Mouse (Mus musculus) central nervous system, embryonic 14 days (tissue): ENCODE measurements around the gene Meltf. TPM values are rescaled to one million over a fixed set of nuclear protein-coding genes. Genes with fewer than 3 reads are reported as not detected.

Source experiments
- polyA plus RNA-seq: library from polyadenylated mRNA; depleted of rRNA; stranded (reverse); fragments of >200 nt; gene quantifications from 2 replicates; pipeline ENCODE4 v1.2.3, GENCODE M21; 2012; rRNA removed

The Meltf gene
- polyA plus RNA-seq: 0.25 and 4.0 TPM in 2 replicates

DNA sequence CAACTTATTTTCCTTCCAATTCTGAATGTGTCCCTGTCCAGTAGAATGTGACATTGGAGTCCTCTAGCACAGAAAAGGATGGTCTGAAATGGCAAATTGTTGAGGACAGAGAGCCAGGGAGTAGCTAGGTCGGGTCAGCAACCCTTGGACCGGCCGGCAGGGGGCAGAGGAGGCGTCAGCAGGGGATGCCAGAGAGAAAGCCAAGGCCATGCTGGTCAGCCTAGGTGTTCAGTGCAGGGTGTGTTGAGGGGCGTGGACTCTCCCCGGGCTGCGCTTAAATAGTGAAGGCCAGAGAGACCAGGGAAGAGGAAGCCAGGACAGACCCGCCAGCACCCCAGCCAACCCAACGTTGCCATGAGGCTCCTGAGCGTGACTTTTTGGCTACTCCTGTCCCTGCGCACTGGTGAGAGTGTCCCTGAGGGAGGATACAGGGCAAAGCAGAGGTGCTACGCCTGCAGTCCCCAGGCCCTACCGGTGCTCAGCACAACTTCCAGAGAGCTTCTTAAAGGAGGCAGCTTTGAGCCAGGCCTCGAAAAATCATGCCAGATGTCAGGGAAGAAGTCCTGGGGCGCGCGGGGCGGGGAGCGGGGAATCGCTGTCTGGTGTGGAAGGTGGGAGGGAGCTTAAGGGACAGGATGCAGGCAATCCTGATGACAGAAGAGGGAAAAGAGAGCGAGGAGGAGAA, at the start of gene Meltf:
Gene Meltf, plus strand, starts transcription at position 238 of the 685 bp plus-strand sequence.

GRCm38 (mm10) chr16:31933751-31934549, 55.3 kb downstream of the Meltf start, which contains the start of gene Pigz:
Pigz (plus strand) TSS chr16:31933851.

GRCm38 (mm10) chr16:31948345-31948774, 69.8 kb downstream of the Meltf start, which contains the start of the genes 0610012G03Rik and Ncbp2:
0610012G03Rik (minus strand) TSS chr16:31948494.
Ncbp2 (plus strand) TSS chr16:31948513.

Other genes with a start within 250 kb of the Meltf start
- 37.0 and 42.9 TPM in 2 replicates for gene Dlg1, start 215.4 kb upstream of the Meltf start, polyA plus RNA-seq
- gene Pigz, start 55.0 kb downstream of the Meltf start, polyA plus RNA-seq: 0.76 and 1.5 TPM in 2 replicates
- gene 0610012G03Rik, start 69.7 kb downstream of the Meltf start, polyA plus RNA-seq: 65.2 and 66.9 TPM in 2 replicates
- gene Ncbp2, start 69.7 kb downstream of the Meltf start, polyA plus RNA-seq: 215 and 271 TPM in 2 replicates
- gene Senp5, start 124.5 kb downstream of the Meltf start, polyA plus RNA-seq: 19.0 and 20.3 TPM in 2 replicates
- 31.5 and 33.8 TPM in 2 replicates for gene Pak2, start 200.5 kb downstream of the Meltf start, polyA plus RNA-seq
- 80.2 and 89.8 TPM in 2 replicates for gene Pigx, start 220.9 kb downstream of the Meltf start, polyA plus RNA-seq
- 24.7 and 27.2 TPM in 2 replicates for gene Cep19, start 221.0 kb downstream of the Meltf start, polyA plus RNA-seq